Mouse (Mus musculus) midbrain, embryonic 16.5 days (tissue): ENCODE measurements around the gene Ffar2. TPM values are rescaled to one million over a fixed set of nuclear protein-coding genes. Genes with fewer than 3 reads are reported as not detected.
"Not testable (repeated sequence)": the region's sequence is repeated elsewhere in the genome, so short reads cannot be mapped to it uniquely, and the experiment has no call there.

Source experiments
- ATAC-seq: fragments of 200-750 bp; cut with Nextera tagmentation; 2 replicates; pipeline ENCODE4 v1.8.0; 2017; ENCODE audit warnings: moderate TSS enrichment
- H3K27ac ChIP-seq: fragments of 300-500 bp; sonication (generic); 2 replicates; pipeline ENCODE4 v1.5.1; 2014; ENCODE audit warnings: mild to moderate bottlenecking, low read length, mixed read lengths
- H3K27me3 ChIP-seq: fragments of 300-500 bp; sonication (generic); 2 replicates; pipeline ENCODE4 v1.6.1; 2014; ENCODE audit warnings: low read depth, low read length, mixed read lengths; ENCODE audit not compliant: control insufficient read depth, insufficient read depth
- H3K36me3 ChIP-seq: fragments of 300-500 bp; sonication (generic); 2 replicates; pipeline ENCODE4 v1.6.1; 2014; ENCODE audit warnings: mild to moderate bottlenecking, low read length, moderate library complexity, mixed read lengths; ENCODE audit not compliant: control insufficient read depth, insufficient read depth
- H3K4me1 ChIP-seq: fragments of 300-500 bp; sonication (generic); 2 replicates; pipeline ENCODE4 v1.6.1; 2014; ENCODE audit warnings: mild to moderate bottlenecking, low read length, mixed read lengths; ENCODE audit not compliant: control insufficient read depth, insufficient read depth
- H3K4me2 ChIP-seq: fragments of 300-500 bp; sonication (generic); 2 replicates; pipeline ENCODE4 v1.6.1; 2014; ENCODE audit warnings: mild to moderate bottlenecking, low read length, mixed read lengths
- H3K4me3 ChIP-seq: fragments of 300-500 bp; sonication (generic); 2 replicates; pipeline ENCODE4 v1.5.1; 2014; ENCODE audit warnings: low read depth, mild to moderate bottlenecking, low read length, moderate library complexity, mixed read lengths
- H3K9ac ChIP-seq: fragments of 300-500 bp; sonication (generic); 2 replicates; pipeline ENCODE4 v1.6.1; 2014; ENCODE audit warnings: low read depth, low read length, mixed read lengths
- H3K9me3 ChIP-seq: fragments of 300-500 bp; sonication (generic); replicated peaks from 2 replicates; pipeline ENCODE4 v1.6.1; 2014; ENCODE audit warnings: mild to moderate bottlenecking, low read length, mixed read lengths; ENCODE audit not compliant: control insufficient read depth, poor library complexity, severe bottlenecking
- WGBS: fragments of 180-500 bp; shearing (Covaris S2); extraction: QIAGEN DNeasy Blood & Tissue Kit; methylation state at CpG from one replicate; pipeline ENCODE4 v1.1.7; 2014; 5-methylcytosine and 5-hydroxymethylcytosine counted together
- polyA plus RNA-seq: library from polyadenylated mRNA; unstranded; fragments of >200 nt; fragmentation: Nextera tagmentation; extraction: Ambion mirVana; gene quantifications from 2 replicates; pipeline ENCODE4 v1.2.1, GENCODE M21; 2015

Ffar2 gene
- polyA plus RNA-seq, 1 experiment from 2014 or later = 0.13 TPM

DNA sequence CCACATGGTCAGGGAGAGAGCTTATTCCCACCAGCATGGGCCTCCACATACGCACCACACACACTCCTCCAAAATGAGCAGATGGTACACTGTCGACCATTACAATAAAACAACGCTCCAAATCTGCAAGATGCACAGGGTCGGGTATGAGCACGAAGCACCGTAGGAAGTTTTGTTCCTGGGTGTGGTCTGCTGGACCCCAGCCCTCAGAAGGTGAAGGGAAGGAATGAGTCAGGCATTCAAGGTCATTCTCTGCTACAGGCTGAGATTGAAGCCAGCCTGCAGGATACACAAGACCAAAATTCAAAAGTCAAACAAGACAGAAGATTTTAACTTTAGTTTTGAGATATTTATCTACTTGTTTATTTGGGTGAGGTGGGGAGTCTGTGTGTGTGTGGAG is 24.4 kb upstream of the Ffar2 start:
- no peaks in the 10 kb centered on the region for H3K36me3 ChIP-seq
- 78% methylated on average over 6 of the region's 6 CpGs for WGBS
- no peak for ATAC-seq
- H3K4me3 ChIP-seq = no peak overlapping the region
- H3K4me1 ChIP-seq = peaks cover 7% of the 10 kb centered on the region; the same call in 1 of the 2 replicates
- H3K4me2 ChIP-seq = no peak overlapping the region
- no peaks in the 10 kb centered on the region for H3K27me3 ChIP-seq
- no peaks in the 10 kb centered on the region for H3K9me3 ChIP-seq
- H3K27ac ChIP-seq = no peak overlapping the region
- H3K9ac ChIP-seq = no peak overlapping the region

DNA sequence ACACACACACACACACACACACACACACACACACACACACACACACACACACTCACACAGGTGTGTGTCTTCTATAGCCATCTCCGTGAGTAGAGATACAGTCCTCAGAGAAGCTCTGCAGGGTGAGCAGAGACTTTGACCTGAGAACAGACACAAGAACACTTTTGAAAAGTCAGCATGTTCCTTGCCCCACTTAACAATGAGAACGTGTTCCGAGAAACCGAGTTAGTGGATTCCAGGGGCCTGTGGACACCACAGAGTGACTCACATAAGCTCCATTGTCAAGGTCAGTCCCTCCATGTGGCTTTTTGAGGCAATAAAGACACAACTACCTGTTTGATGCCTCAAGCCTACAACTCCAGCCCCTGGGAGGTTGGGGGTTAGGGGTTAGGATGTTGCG is 23.8 kb upstream of the Ffar2 start:
- H3K27me3 ChIP-seq = no peaks in the 10 kb centered on the region
- H3K9me3 ChIP-seq = no peaks in the 10 kb centered on the region
- H3K9ac ChIP-seq = no peak overlapping the region
- peaks cover 7% of the 10 kb centered on the region; the same call in 1 of the 2 replicates for H3K4me1 ChIP-seq
- WGBS = 81% methylated on average over 5 of the region's 5 CpGs
- no peak for ATAC-seq
- no peaks in the 10 kb centered on the region for H3K36me3 ChIP-seq
- H3K4me3 ChIP-seq = no peak overlapping the region
- no peak overlapping the region for H3K4me2 ChIP-seq
- H3K27ac ChIP-seq = no peak overlapping the region

DNA sequence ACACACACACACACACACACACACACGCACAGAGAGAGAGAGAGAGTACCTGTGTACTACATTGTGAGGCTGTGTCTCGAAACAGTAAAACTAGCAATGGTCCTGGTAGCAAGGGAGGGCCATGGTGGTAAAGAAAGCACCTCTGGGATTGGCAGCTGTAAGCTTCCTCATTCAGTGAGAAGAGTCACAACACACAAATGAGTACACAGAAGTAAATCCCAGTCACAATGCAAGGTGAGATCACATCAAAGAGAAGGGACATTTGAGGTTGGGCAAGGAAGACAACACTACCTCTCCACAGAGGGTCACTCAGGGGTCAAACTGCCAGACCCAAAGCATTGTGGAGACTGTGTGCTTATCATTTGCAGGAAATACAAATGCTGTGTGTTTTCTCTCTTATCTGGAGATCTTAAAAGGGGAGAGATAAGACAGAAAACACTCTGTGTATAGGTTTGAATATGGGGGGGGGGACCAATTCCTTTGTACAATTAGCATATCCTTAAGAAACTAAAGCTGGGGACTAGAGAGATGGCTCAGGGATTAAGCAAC is 23.0 kb upstream of the Ffar2 start:
- H3K4me3 ChIP-seq = no peak overlapping the region
- no peak overlapping the region for H3K27ac ChIP-seq
- no peak overlapping the region for H3K9ac ChIP-seq
- H3K27me3 ChIP-seq = no peaks in the 10 kb centered on the region
- H3K4me1 ChIP-seq = peaks cover 7% of the 10 kb centered on the region; the same call in 1 of the 2 replicates
- no peak for ATAC-seq
- H3K36me3 ChIP-seq = no peaks in the 10 kb centered on the region
- WGBS = 73% methylated on average over 2 of the region's 2 CpGs
- H3K4me2 ChIP-seq = no peak overlapping the region
- H3K9me3 ChIP-seq = no peaks in the 10 kb centered on the region

DNA sequence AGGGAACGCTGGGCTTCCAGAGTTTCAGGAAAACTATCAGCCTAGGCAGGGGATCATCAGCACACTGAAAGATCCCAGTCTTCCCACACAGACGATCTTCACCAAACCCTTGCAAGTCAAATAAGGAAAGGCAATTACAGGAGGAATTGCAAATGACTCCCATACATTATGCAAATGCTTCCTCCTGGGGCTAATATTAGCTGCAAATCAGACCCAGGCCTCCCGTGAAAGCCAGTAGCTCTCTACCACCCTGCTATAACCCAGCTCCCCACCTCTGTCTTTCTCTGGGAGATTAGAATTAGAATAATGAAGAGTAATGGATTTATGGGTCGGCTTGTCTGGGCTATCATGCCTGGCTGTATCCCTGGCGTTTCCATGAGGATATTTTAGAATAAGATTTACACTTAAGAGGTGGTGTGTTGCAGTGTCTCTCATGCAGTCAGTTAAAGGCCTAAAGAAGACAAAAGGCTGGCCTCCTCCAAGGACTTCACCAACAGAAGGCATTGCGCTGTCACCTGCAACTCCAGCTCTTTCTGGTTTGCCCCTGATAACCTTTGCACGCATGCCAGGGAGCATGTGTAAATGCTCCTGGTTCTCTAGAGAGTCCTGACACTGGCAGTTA is 21.2 kb upstream of the Ffar2 start:
- no peak overlapping the region for H3K9ac ChIP-seq
- peaks cover 7% of the 10 kb centered on the region; the same call in 1 of the 2 replicates for H3K4me1 ChIP-seq
- ATAC-seq = no peak
- no peaks in the 10 kb centered on the region for H3K36me3 ChIP-seq
- no peaks in the 10 kb centered on the region for H3K9me3 ChIP-seq
- H3K4me2 ChIP-seq = no peak overlapping the region
- peak overlapping the region; percentile 64 for H3K27ac ChIP-seq
- no peak overlapping the region for H3K4me3 ChIP-seq
- 27% methylated on average over 7 of the region's 7 CpGs for WGBS
- H3K27me3 ChIP-seq = no peaks in the 10 kb centered on the region

DNA sequence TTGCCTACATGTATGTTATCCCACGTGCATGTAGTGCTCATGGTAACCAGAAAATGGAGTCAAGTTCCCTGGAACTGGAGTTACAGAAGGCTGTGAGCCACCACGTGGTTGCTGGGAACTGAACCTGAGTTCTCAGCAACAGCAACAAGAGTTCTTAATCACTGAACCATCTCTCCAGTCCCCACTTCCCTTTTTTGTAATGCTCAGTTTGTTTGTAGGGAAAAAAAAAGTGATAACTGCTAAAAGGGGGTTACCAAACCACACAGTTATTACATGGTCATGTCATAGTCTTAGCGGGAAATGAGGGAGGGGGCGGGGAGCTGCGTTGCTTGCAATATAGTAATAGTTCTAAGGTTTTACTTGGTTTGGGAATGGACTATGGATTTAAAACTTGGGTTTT is 18.5 kb upstream of the Ffar2 start:
- Histone ChIP-seq H3K9ac (no peak overlapping the region), H3K4me3 (no peak overlapping the region), H3K4me2 (no peak overlapping the region), H3K36me3 (no peaks in the 10 kb centered on the region), H3K27ac (no peak overlapping the region), H3K9me3 (no peaks in the 10 kb centered on the region), H3K4me1 (peaks cover 7% of the 10 kb centered on the region; the same call in 1 of the 2 replicates), H3K27me3 (no peaks in the 10 kb centered on the region)
- 82% methylated on average over 5 of the region's 5 CpGs for WGBS
- ATAC-seq = no peak

DNA sequence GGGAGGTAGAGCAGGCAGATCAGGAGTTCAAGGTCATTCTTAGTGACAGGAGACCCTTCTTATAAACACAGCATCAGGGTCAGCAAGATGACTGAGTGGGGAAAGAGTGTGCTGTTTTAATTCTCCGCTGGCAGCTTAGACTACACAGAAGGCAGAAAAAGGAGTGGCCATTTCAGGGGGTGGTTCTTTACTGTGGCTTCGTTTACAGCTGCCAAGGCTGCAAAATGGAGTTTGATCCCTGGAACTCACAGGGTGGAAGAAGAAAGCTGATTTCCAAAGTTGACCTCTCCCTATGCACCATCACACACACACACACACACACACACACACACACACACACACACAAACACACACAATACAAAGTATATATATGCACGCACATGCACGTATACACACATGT is 17.8 kb upstream of the Ffar2 start:
- H3K36me3 ChIP-seq = no peaks in the 10 kb centered on the region
- 77% methylated on average over 4 of the region's 4 CpGs for WGBS
- H3K9me3 ChIP-seq = no peaks in the 10 kb centered on the region
- no peak overlapping the region for H3K4me2 ChIP-seq
- no peak overlapping the region for H3K4me3 ChIP-seq
- no peak for ATAC-seq
- no peaks in the 10 kb centered on the region for H3K27me3 ChIP-seq
- no peak overlapping the region for H3K9ac ChIP-seq
- no peak overlapping the region for H3K27ac ChIP-seq
- peaks cover 7% of the 10 kb centered on the region; the same call in 1 of the 2 replicates for H3K4me1 ChIP-seq

DNA sequence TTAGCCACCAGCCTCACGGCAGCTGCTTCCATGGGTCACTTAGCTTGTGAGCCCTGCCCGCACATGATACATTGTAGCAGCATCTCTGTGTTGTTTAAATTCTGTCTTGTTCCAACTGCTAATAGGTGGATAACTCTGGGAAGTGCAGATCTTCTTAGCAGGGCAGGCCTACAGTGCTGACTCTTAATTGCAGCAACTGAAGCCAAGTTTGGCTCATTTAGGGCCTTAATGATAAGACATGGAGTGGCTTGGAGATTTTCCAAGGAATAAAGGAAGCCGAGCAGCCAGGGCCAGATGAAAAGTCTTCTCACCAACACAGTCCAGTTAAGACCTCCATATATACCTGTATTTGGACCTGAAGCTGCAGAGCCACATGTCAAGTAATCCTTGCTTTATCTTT is 16.7 kb upstream of the Ffar2 start:
- 69% methylated on average over 3 of the region's 3 CpGs for WGBS
- no peak for ATAC-seq
- Histone ChIP-seq H3K4me1 (peaks cover 7% of the 10 kb centered on the region; the same call in 1 of the 2 replicates), H3K27me3 (no peaks in the 10 kb centered on the region), H3K9ac (no peak overlapping the region), H3K4me3 (no peak overlapping the region), H3K27ac (no peak overlapping the region), H3K9me3 (no peaks in the 10 kb centered on the region), H3K4me2 (no peak overlapping the region), H3K36me3 (no peaks in the 10 kb centered on the region)

DNA sequence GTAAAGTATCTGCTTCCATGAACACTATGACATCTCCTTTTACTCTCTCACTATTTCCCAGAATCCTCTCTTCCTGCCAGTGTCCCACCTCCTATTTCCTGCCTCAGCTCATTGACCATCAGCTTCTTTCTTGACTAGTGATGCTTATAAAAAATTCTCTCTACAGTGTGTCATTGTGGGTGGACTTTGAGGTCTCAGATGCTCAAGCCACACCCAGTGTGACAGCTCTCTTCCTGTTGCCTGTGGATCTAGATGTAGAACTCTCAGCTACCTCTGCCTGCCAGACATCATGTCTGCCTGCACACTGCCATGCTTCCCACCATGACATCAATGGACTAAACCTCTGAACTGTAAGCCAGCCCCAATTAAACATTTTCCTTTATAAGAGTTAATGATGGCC is 13.7 kb upstream of the Ffar2 start:
- Histone ChIP-seq H3K9me3 (no peaks in the 10 kb centered on the region), H3K4me1 (no peaks in the 10 kb centered on the region), H3K9ac (no peak overlapping the region), H3K27ac (no peak overlapping the region), H3K27me3 (no peaks in the 10 kb centered on the region), H3K36me3 (no peaks in the 10 kb centered on the region), H3K4me2 (no peak overlapping the region), H3K4me3 (no peak overlapping the region)
- no peak for ATAC-seq

DNA sequence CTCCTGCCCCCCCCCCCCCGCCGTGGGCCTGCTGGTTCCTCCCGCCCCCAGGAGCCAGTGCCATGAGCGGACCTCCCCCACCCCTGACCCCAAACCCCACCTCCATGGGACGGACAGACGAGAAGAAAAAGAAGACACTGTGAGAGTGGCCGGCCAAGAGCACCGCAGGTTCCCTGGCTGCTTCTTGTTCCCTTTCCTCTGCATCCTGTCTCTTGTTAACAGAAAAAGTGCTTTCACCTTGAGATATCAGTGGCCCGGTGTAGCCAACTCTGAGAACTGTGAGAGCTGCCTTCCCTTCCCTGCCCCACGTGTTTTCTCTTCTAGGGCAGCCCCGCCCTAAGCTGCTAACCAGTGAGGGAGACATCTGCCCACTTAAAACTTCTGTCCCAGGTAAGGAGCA is 9.1 kb upstream of the Ffar2 start:
- H3K4me2 ChIP-seq, H3K27ac ChIP-seq, ATAC-seq, H3K4me3 ChIP-seq, H3K9me3 ChIP-seq, H3K27me3 ChIP-seq, H3K9ac ChIP-seq, H3K4me1 ChIP-seq, H3K36me3 ChIP-seq: not testable (repeated sequence)
- 39% methylated on average over 7 of the region's 11 CpGs for WGBS
